Mouse (Mus musculus): ENCODE measurements at regions not wholly inside any gene's neighbourhood (a gene's known extent, or its start where the extent isn't known, plus 50 kb on each side); places are given as distances from the start of the nearest gene placed in this dataset.

DNA sequence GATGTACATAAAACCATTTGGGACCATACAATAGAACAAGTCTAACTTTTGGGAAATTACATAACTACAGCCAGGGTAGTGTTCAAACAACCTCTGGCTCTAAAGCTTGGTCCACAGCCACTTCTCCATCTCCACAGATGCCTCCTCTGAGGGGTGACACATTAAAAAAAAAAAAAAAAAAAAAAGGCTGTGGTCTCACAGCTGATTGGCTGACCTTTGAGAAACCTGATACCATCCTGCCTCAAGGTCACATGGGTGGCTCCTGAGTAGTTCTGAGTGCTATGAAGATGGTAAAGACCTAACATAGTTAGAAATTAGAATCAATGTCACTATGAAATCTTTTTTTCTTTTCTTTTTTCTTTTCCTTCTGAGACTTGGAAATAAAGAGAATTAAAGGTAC, 102.4 kb downstream of the Tmem182 start:
- H3K27me3 ChIP-seq (ENCODE audit: insufficient read depth, poor library complexity, severe bottlenecking): no peaks in the 10 kb centered on the region
- no peaks in the 10 kb centered on the region for H3K36me3 ChIP-seq
- H3K4me1 ChIP-seq (replicated peaks): no peaks in the 10 kb centered on the region
- no peak overlapping the region for H3K4me3 ChIP-seq
- H3K9me3 ChIP-seq: no peaks in the 10 kb centered on the region
- no peak overlapping the region for H3K27ac ChIP-seq
- DNase-seq (ENCODE audit: low spot score): no peak

- Histone ChIP-seq H3K27ac (no peak overlapping the region), H3K27me3 (ENCODE audit: insufficient read depth, poor library complexity, severe bottlenecking) (no peaks in the 10 kb centered on the region), H3K4me3 (no peak overlapping the region), H3K36me3 (no peaks in the 10 kb centered on the region), H3K9me3 (no peaks in the 10 kb centered on the region), H3K4me1 (replicated peaks) (no peaks in the 10 kb centered on the region)
- WGBS: 78% methylated on average over 3 of the region's 3 CpGs
- DNase-seq (ENCODE audit: low spot score): no peak
Measured at GRCm38 (mm10) chr1:40913591-40913990, 108.2 kb downstream of the Tmem182 start.

DNA sequence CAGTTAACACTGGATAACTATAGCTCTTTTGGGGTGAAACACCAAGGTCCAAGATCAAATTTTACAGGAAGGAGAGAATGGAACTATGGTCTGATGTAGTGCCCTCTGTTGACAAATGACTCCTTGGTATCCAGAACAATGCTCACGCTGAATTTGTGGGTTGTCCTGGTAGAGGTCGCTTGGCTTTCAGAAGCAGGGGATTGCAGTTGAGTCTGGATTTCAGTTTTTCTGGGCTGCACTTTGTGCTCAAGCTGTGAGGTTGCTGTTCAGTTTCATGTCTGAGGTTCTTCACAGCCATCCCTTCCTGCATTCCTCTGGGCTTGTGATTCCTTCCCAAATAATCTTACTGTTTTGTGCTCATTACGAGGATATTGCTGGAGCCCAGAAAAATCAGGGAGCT, 118.9 kb downstream of the Tmem182 start:
- Histone ChIP-seq H3K36me3 (no peaks in the 10 kb centered on the region), H3K4me1 (replicated peaks) (no peaks in the 10 kb centered on the region), H3K9me3 (no peaks in the 10 kb centered on the region), H3K27me3 (ENCODE audit: insufficient read depth, poor library complexity, severe bottlenecking) (no peaks in the 10 kb centered on the region), H3K4me3 (no peak overlapping the region), H3K27ac (no peak overlapping the region)
- DNase-seq (ENCODE audit: low spot score): no peak
- WGBS: 87% methylated on average over 3 of the region's 3 CpGs

DNA sequence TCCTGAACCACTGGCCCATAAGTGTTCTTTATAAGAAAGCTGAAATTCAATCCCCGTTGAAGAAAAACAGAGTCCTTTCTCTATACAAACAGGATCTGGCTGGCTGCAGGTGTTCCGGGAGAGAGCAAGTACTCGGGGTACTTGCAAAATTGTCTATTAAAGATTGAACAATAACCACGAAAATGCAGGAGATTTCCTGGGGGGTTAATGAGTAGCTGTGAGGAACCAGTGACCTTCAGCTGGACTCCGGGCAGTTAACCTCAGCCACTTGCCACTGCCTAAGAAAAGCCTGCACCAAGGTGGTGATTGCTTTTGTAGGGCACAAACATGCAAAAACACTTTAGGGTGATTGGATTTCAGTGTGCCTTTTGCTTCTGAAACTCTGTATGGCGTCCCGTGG, 119.4 kb downstream of the Tmem182 start:
- Histone ChIP-seq H3K4me1 (replicated peaks) (no peaks in the 10 kb centered on the region), H3K27me3 (ENCODE audit: insufficient read depth, poor library complexity, severe bottlenecking) (no peaks in the 10 kb centered on the region), H3K36me3 (no peaks in the 10 kb centered on the region), H3K27ac (no peak overlapping the region), H3K9me3 (no peaks in the 10 kb centered on the region), H3K4me3 (no peak overlapping the region)
- DNase-seq (ENCODE audit: low spot score): no peak
- 63% methylated on average over 7 of the region's 7 CpGs for WGBS

GRCm38 (mm10) chr1:40931374-40931773, 126.0 kb downstream of the Tmem182 start:
- H3K4me3 ChIP-seq: no peak overlapping the region
- WGBS: 88% methylated on average over 5 of the region's 5 CpGs
- DNase-seq (ENCODE audit: low spot score): no peak
- no peaks in the 10 kb centered on the region for H3K36me3 ChIP-seq
- H3K27me3 ChIP-seq (ENCODE audit: insufficient read depth, poor library complexity, severe bottlenecking): no peaks in the 10 kb centered on the region
- no peak overlapping the region for H3K27ac ChIP-seq
- no peaks in the 10 kb centered on the region for H3K9me3 ChIP-seq
- no peaks in the 10 kb centered on the region for H3K4me1 ChIP-seq (replicated peaks)

DNA sequence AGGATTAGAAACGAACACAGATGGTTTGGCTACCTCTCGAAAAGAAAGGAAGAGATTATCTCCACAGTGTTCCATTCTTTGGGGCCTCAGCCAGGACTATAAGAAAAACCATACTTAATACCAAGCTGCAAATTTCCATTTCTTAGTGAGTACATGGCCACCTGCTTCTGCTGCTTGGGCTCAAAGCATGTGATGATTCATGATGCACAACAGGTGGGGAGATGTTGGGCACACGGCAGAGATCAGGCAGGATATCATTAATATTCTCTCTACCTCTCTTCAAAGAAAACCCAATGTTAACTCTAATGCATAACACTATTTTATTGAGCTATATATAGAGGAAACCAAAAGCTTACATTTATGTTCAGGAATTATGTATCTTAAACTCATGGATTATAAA, 131.3 kb downstream of the Tmem182 start:
- no peak overlapping the region for H3K4me3 ChIP-seq
- WGBS: 92% methylated on average over 3 of the region's 3 CpGs

GRCm38 (mm10) chr1:40942751-40943150, 137.3 kb downstream of the Tmem182 start:
- H3K27ac ChIP-seq: no peak overlapping the region
- WGBS: 91% methylated on average over 14 of the region's 14 CpGs
- H3K4me3 ChIP-seq: no peak overlapping the region
- H3K9me3 ChIP-seq: no peaks in the 10 kb centered on the region
- H3K4me1 ChIP-seq (replicated peaks): no peaks in the 10 kb centered on the region
- DNase-seq (ENCODE audit: low spot score): no peak
- no peaks in the 10 kb centered on the region for H3K27me3 ChIP-seq (ENCODE audit: insufficient read depth, poor library complexity, severe bottlenecking)
- H3K36me3 ChIP-seq: no peaks in the 10 kb centered on the region

More for the DNA sequence above, 131.3 kb downstream of the Tmem182 start:
- no peaks in the 10 kb centered on the region for H3K36me3 ChIP-seq
- no peak overlapping the region for H3K27ac ChIP-seq
- DNase-seq (ENCODE audit: low spot score): no peak
- H3K4me1 ChIP-seq (replicated peaks): no peaks in the 10 kb centered on the region
- no peaks in the 10 kb centered on the region for H3K27me3 ChIP-seq (ENCODE audit: insufficient read depth, poor library complexity, severe bottlenecking)
- H3K9me3 ChIP-seq: no peaks in the 10 kb centered on the region

- WGBS: 73% methylated on average over 7 of the region's 7 CpGs
- H3K4me3 ChIP-seq: no peak overlapping the region
- DNase-seq (ENCODE audit: low spot score): no peak
- no peaks in the 10 kb centered on the region for H3K27me3 ChIP-seq (ENCODE audit: insufficient read depth, poor library complexity, severe bottlenecking)
- H3K4me1 ChIP-seq (replicated peaks): no peaks in the 10 kb centered on the region
- no peaks in the 10 kb centered on the region for H3K36me3 ChIP-seq
- H3K27ac ChIP-seq: no peak overlapping the region
- no peaks in the 10 kb centered on the region for H3K9me3 ChIP-seq
Measured at GRCm38 (mm10) chr1:40943165-40943564, 137.8 kb downstream of the Tmem182 start.

DNA sequence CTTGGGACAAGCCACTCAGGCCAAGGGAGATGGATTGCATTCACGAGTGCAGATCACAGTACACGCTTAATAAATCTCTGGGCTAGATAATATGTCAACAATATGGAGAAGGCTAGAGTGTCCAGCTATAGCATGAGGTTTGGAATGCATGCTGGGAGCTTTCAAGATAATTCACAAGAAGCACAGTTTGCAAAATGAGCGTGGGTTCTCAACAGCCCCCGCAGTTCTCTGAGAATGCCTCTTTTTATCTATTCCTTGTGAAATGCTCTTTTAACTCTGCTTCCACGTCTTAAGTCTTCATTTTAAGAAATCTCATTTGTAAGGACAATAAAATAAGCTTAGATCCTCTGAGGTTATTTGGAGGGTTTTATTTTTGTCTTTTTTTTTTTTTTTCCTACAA, 145.2 kb downstream of the Tmem182 start:
- WGBS: 89% methylated on average over 5 of the region's 5 CpGs
- H3K27me3 ChIP-seq (ENCODE audit: insufficient read depth, poor library complexity, severe bottlenecking): no peaks in the 10 kb centered on the region

GRCm38 (mm10) chr1:40954720-40955163, 149.3 kb downstream of the Tmem182 start:
- Histone ChIP-seq H3K27me3 (ENCODE audit: insufficient read depth, poor library complexity, severe bottlenecking) (no peaks in the 10 kb centered on the region), H3K36me3 (no peaks in the 10 kb centered on the region), H3K4me1 (replicated peaks) (no peaks in the 10 kb centered on the region), H3K4me3 (no peak overlapping the region), H3K27ac (no peak overlapping the region), H3K9me3 (no peaks in the 10 kb centered on the region)
- 90% methylated on average over 14 of the region's 14 CpGs for WGBS
- no peak for DNase-seq (ENCODE audit: low spot score)

More for the DNA sequence above, 145.2 kb downstream of the Tmem182 start:
- no peaks in the 10 kb centered on the region for H3K9me3 ChIP-seq
- H3K4me1 ChIP-seq (replicated peaks): no peaks in the 10 kb centered on the region
- H3K4me3 ChIP-seq: no peak overlapping the region
- DNase-seq (ENCODE audit: low spot score): no peak
- no peaks in the 10 kb centered on the region for H3K36me3 ChIP-seq
- no peak overlapping the region for H3K27ac ChIP-seq

GRCm38 (mm10) chr1:40967768-40968504, 162.5 kb downstream of the Tmem182 start:
- 82% methylated on average over 17 of the region's 17 CpGs for WGBS
- no peak for DNase-seq (ENCODE audit: low spot score)

GRCm38 (mm10) chr1:40983762-40984161, 178.4 kb downstream of the Tmem182 start:
- Histone ChIP-seq H3K27me3 (ENCODE audit: insufficient read depth, poor library complexity, severe bottlenecking) (no peaks in the 10 kb centered on the region), H3K9me3 (no peaks in the 10 kb centered on the region), H3K36me3 (no peaks in the 10 kb centered on the region), H3K4me1 (replicated peaks) (no peaks in the 10 kb centered on the region), H3K4me3 (no peak overlapping the region), H3K27ac (no peak overlapping the region)
- 68% methylated on average over 2 of the region's 2 CpGs for WGBS
- DNase-seq (ENCODE audit: low spot score): no peak

More at GRCm38 (mm10) chr1:40967768-40968504, 162.5 kb downstream of the Tmem182 start:
- no peaks in the 10 kb centered on the region for H3K9me3 ChIP-seq
- H3K4me3 ChIP-seq: no peak overlapping the region
- no peak overlapping the region for H3K27ac ChIP-seq
- H3K27me3 ChIP-seq (ENCODE audit: insufficient read depth, poor library complexity, severe bottlenecking): no peaks in the 10 kb centered on the region
- no peaks in the 10 kb centered on the region for H3K4me1 ChIP-seq (replicated peaks)
- no peaks in the 10 kb centered on the region for H3K36me3 ChIP-seq

- Histone ChIP-seq H3K4me3 (no peak overlapping the region), H3K36me3 (no peaks in the 10 kb centered on the region), H3K4me1 (replicated peaks) (no peaks in the 10 kb centered on the region), H3K9me3 (no peaks in the 10 kb centered on the region), H3K27ac (no peak overlapping the region), H3K27me3 (ENCODE audit: insufficient read depth, poor library complexity, severe bottlenecking) (no peaks in the 10 kb centered on the region)
- DNase-seq (ENCODE audit: low spot score): no peak
- WGBS: 81% methylated on average over 4 of the region's 4 CpGs
Measured at GRCm38 (mm10) chr1:40993327-40993726, 187.9 kb downstream of the Tmem182 start.

Data from hindbrain, embryonic 10.5 days (tissue).